Mouse (Mus musculus): ENCODE data around the gene Sult2b1.

GRCm38 (mm10) chr7:45826631-45827030, 42.2 kb upstream of the Sult2b1 start:
- TF ChIP-seq EP300 (IDR thresholded peaks at IDR 0.05; ENCODE audit: low read depth) (no peak), CTCF (IDR thresholded peaks at IDR 0.05; ENCODE audit: low read depth) (no peak)

Measured in heart, postnatal 0 days (tissue).